Mouse (Mus musculus) mouse embryonic stem cell (cell line): Measurements from ENCODE around the gene Gm43552.

Source experiments
- in situ Hi-C, 2 experiments: fragments of 300-500 bp; cut with MboI; formaldehyde crosslinking; loops; 1 replicate in 1 of 2; 3 replicates in 1 of 2; pipeline ENCODE4 v1.14.3; 2019 to 2020; ENCODE audit warnings: low sequenced_read_pairs in 2 of 2, low pct_unique_long_range_greater_than_20kb in 1 of 2, mixed read lengths in 1 of 2; ENCODE audit not compliant: unreplicated experiment in 1 of 2

Gm43552 gene

GRCm38 (mm10) chr5:65401251-65401994, 91.2 kb downstream of the Gm43552 start:
- in situ Hi-C loops = no loop called here

GRCm38 (mm10) chr5:65394425-65394824, 98.2 kb downstream of the Gm43552 start:
- in situ Hi-C loops = no loop called here

GRCm38 (mm10) chr5:65391753-65392152, 100.9 kb downstream of the Gm43552 start:
- in situ Hi-C loops = no loop called here

GRCm38 (mm10) chr5:65390648-65391644, 101.7 kb downstream of the Gm43552 start, which contains the start of the genes Rpl9 and Lias:
Gene Rpl9 (minus strand): TSS chr5:65391444.
Gene Lias (plus strand): TSS chr5:65391497.
- in situ Hi-C loops = no loop called here

GRCm38 (mm10) chr5:65387008-65387867, 105.4 kb downstream of the Gm43552 start:
- in situ Hi-C loops = no loop called here

- in situ Hi-C loops = no loop called here
These were observed 106.9 kb downstream of the Gm43552 start for GRCm38 (mm10) chr5:65385704-65386103.
